Mouse (Mus musculus) olfactory bulb, adult 2 months (tissue): ENCODE data around the gene Mfsd4a.

Experiments used
- CTCF ChIP-seq: fragments of 200-500 bp; IDR thresholded peaks from 2 replicates; pipeline ENCODE4 v1.5.1; 2012; ENCODE audit warnings: low read depth, mild to moderate bottlenecking, low read length, moderate library complexity; ENCODE audit not compliant: insufficient read depth
- POLR2A ChIP-seq: fragments of 200-500 bp; IDR thresholded peaks from 2 replicates; pipeline ENCODE4 v1.6.1; 2012; ENCODE audit warnings: mild to moderate bottlenecking, low read depth, low read length, moderate library complexity; ENCODE audit not compliant: insufficient read depth

GRCm38 (mm10) chr1:132004574-132005180, 63.2 kb downstream of the Mfsd4a start:
- no peak for TF ChIP-seq POLR2A
- TF ChIP-seq CTCF, result no peak
